Mouse (Mus musculus) heart, embryonic 15.5 days (tissue): Measurements from ENCODE around the gene Fkbp15. TPM values are rescaled to one million over a fixed set of nuclear protein-coding genes. Genes with fewer than 3 reads are reported as not detected.
A peak's percentile ranks its signal among the peaks of the same experiment; 100 is the strongest.
"Not testable (repeated sequence)": the region's sequence is repeated elsewhere in the genome, so short reads cannot be mapped to it uniquely, and the experiment has no call there.

Source experiments
- ATAC-seq: fragments of 200-750 bp; cut with Nextera tagmentation; replicated peaks from 2 replicates; pipeline ENCODE4 v1.8.0; 2017; ENCODE audit warnings: low read depth, moderate TSS enrichment; ENCODE audit not compliant: insufficient number of reproducible peaks, insufficient read depth, low FRiP score
- H3K27ac ChIP-seq: fragments of 300-500 bp; sonication (generic); 2 replicates; pipeline ENCODE4 v1.5.1; 2015; ENCODE audit warnings: mild to moderate bottlenecking, inconsistent platforms
- H3K27me3 ChIP-seq: fragments of 300-500 bp; sonication (generic); 2 replicates; pipeline ENCODE4 v1.6.1; 2015; ENCODE audit warnings: inconsistent platforms
- H3K36me3 ChIP-seq: fragments of 300-500 bp; sonication (generic); 2 replicates; pipeline ENCODE4 v1.6.1; 2015; ENCODE audit warnings: mild to moderate bottlenecking, inconsistent platforms
- H3K4me1 ChIP-seq: fragments of 300-500 bp; sonication (generic); replicated peaks from 2 replicates; pipeline ENCODE4 v1.6.1; 2015; ENCODE audit warnings: inconsistent platforms
- H3K4me2 ChIP-seq: fragments of 300-500 bp; sonication (generic); 2 replicates; pipeline ENCODE4 v1.6.1; 2015; ENCODE audit warnings: inconsistent platforms, mild to moderate bottlenecking, moderate library complexity
- H3K4me3 ChIP-seq: fragments of 300-500 bp; sonication (generic); 2 replicates; pipeline ENCODE4 v1.5.1; 2015; ENCODE audit warnings: mild to moderate bottlenecking, inconsistent platforms
- H3K9ac ChIP-seq: fragments of 300-500 bp; sonication (generic); 2 replicates; pipeline ENCODE4 v1.6.1; 2015; ENCODE audit warnings: mild to moderate bottlenecking, inconsistent platforms
- H3K9me3 ChIP-seq: fragments of 300-500 bp; sonication (generic); replicated peaks from 2 replicates; pipeline ENCODE4 v1.6.1; 2016; ENCODE audit warnings: inconsistent platforms
- WGBS: fragments of 180-500 bp; shearing (Covaris S2); methylation state at CpG from one replicate; pipeline ENCODE4 v1.1.7; 2015; ENCODE audit warnings: mixed read lengths; 5-methylcytosine and 5-hydroxymethylcytosine counted together
- polyA plus RNA-seq: library from polyadenylated mRNA; unstranded; fragments of >200 nt; fragmentation: Nextera tagmentation; extraction: Ambion mirVana; gene quantifications from 2 replicates; pipeline ENCODE4 v1.2.1, GENCODE M21; 2015

Gene Fkbp15
- polyA plus RNA-seq, 1 experiment from 2014 or later: 15.2 TPM

GRCm38 (mm10) chr4:62276642-62277041 is 83.7 kb downstream of the Fkbp15 start:
- no peak overlapping the region for H3K4me2 ChIP-seq
- H3K9ac ChIP-seq: no peak overlapping the region
- ATAC-seq: no peak
- H3K27ac ChIP-seq: no peak overlapping the region
- H3K4me1 ChIP-seq: peaks cover 3% of the 10 kb centered on the region
- WGBS: 59% methylated on average over 10 of the region's 10 CpGs
- no peaks in the 10 kb centered on the region for H3K27me3 ChIP-seq
- H3K36me3 ChIP-seq: no peaks in the 10 kb centered on the region
- H3K4me3 ChIP-seq: no peak overlapping the region
- H3K9me3 ChIP-seq: no peaks in the 10 kb centered on the region

- no peak overlapping the region for H3K4me3 ChIP-seq
- 0 out of 2 replicates have a peak, but pooled peaks have one; percentile 35 for ATAC-seq
- H3K36me3 ChIP-seq: no peaks in the 10 kb centered on the region
- H3K9ac ChIP-seq: no peak overlapping the region
- no peaks in the 10 kb centered on the region for H3K27me3 ChIP-seq
- H3K9me3 ChIP-seq: no peaks in the 10 kb centered on the region
- H3K4me1 ChIP-seq: peaks cover 3% of the 10 kb centered on the region
- no peak overlapping the region for H3K27ac ChIP-seq
- no peak overlapping the region for H3K4me2 ChIP-seq
- 29% methylated on average over 12 of the region's 12 CpGs for WGBS
Measured at GRCm38 (mm10) chr4:62274841-62275536, 85.4 kb downstream of the Fkbp15 start.

GRCm38 (mm10) chr4:62273916-62274315 is 86.4 kb downstream of the Fkbp15 start:
- H3K36me3 ChIP-seq: no peaks in the 10 kb centered on the region
- no peak for ATAC-seq
- no peaks in the 10 kb centered on the region for H3K9me3 ChIP-seq
- H3K27ac ChIP-seq: no peak overlapping the region
- no peaks in the 10 kb centered on the region for H3K27me3 ChIP-seq
- no peak overlapping the region for H3K4me3 ChIP-seq
- H3K4me1 ChIP-seq: peaks cover 3% of the 10 kb centered on the region
- H3K4me2 ChIP-seq: no peak overlapping the region
- H3K9ac ChIP-seq: no peak overlapping the region
- 91% methylated on average over 10 of the region's 10 CpGs for whole genome bisulfite sequencing

- H3K4me3 ChIP-seq: no peak overlapping the region
Measured at GRCm38 (mm10) chr4:62272696-62273095, 87.7 kb downstream of the Fkbp15 start.

GRCm38 (mm10) chr4:62267101-62267500 is 93.2 kb downstream of the Fkbp15 start:
- Histone ChIP-seq H3K9ac (no peak overlapping the region), H3K9me3 (no peaks in the 10 kb centered on the region), H3K4me2 (no peak overlapping the region), H3K27me3 (no peaks in the 10 kb centered on the region), H3K27ac (no peak overlapping the region), H3K4me1 (peaks cover 4% of the 10 kb centered on the region; the same call in 1 of the 2 replicates), H3K4me3 (no peak overlapping the region), H3K36me3 (no peaks in the 10 kb centered on the region)
- no peak for ATAC-seq
- WGBS: 72% methylated on average over 10 of the region's 10 CpGs

More at GRCm38 (mm10) chr4:62272696-62273095, 87.7 kb downstream of the Fkbp15 start:
- 84% methylated on average over 10 of the region's 10 CpGs for WGBS
- Histone ChIP-seq H3K27ac (no peak overlapping the region), H3K9ac (no peak overlapping the region), H3K9me3 (no peaks in the 10 kb centered on the region), H3K27me3 (no peaks in the 10 kb centered on the region), H3K4me1 (peaks cover 3% of the 10 kb centered on the region), H3K4me2 (no peak overlapping the region), H3K36me3 (no peaks in the 10 kb centered on the region)
- ATAC-seq: no peak

GRCm38 (mm10) chr4:62266016-62266415 is 94.3 kb downstream of the Fkbp15 start:
- not testable (repeated sequence) for H3K4me2 ChIP-seq, H3K4me1 ChIP-seq, ATAC-seq, H3K36me3 ChIP-seq, H3K4me3 ChIP-seq, H3K9me3 ChIP-seq, H3K9ac ChIP-seq, H3K27ac ChIP-seq, H3K27me3 ChIP-seq
- WGBS: 69% methylated on average over 7 of the region's 7 CpGs

- ATAC-seq: 0 out of 2 replicates have a peak, but pooled peaks have one; percentile 43
- peaks cover 4% of the 10 kb centered on the region; the same call in 1 of the 2 replicates for H3K4me1 ChIP-seq
- WGBS: 67% methylated on average over 10 of the region's 10 CpGs
- H3K4me3 ChIP-seq: no peak overlapping the region
- no peaks in the 10 kb centered on the region for H3K27me3 ChIP-seq
- no peak overlapping the region for H3K27ac ChIP-seq
- H3K9ac ChIP-seq: no peak overlapping the region
- no peaks in the 10 kb centered on the region for H3K36me3 ChIP-seq
- H3K9me3 ChIP-seq: no peaks in the 10 kb centered on the region
- no peak overlapping the region for H3K4me2 ChIP-seq
Measured at GRCm38 (mm10) chr4:62265154-62265836, 95.1 kb downstream of the Fkbp15 start.

GRCm38 (mm10) chr4:62263133-62263844 is 97.1 kb downstream of the Fkbp15 start:
- no peak overlapping the region for H3K9ac ChIP-seq
- ATAC-seq: no peak
- no peak overlapping the region for H3K4me2 ChIP-seq
- H3K9me3 ChIP-seq: no peaks in the 10 kb centered on the region
- no peak overlapping the region for H3K27ac ChIP-seq
- H3K27me3 ChIP-seq: no peaks in the 10 kb centered on the region
- H3K4me3 ChIP-seq: no peak overlapping the region
- no peaks in the 10 kb centered on the region for H3K36me3 ChIP-seq
- WGBS: 38% methylated on average over 7 of the region's 7 CpGs
- H3K4me1 ChIP-seq: peaks cover 4% of the 10 kb centered on the region; the same call in 1 of the 2 replicates

GRCm38 (mm10) chr4:62262276-62262675 is 98.1 kb downstream of the Fkbp15 start, which contains the start of gene Slc31a2:
TSS of gene Slc31a2 (plus strand) at chr4:62262562.
- no peak within 1 kb of the TSS for H3K27ac ChIP-seq
- no peaks in the 10 kb centered on the region for H3K27me3 ChIP-seq
- 41% methylated on average over 2 of the region's 2 CpGs for WGBS
- no peak within 1 kb of the TSS for H3K9ac ChIP-seq
- no peak for ATAC-seq
- H3K9me3 ChIP-seq: no peaks in the 10 kb centered on the region
- no peak within 1 kb of the TSS for H3K4me3 ChIP-seq
- H3K36me3 ChIP-seq: no peaks in the 10 kb centered on the region
- peaks cover 4% of the 10 kb centered on the region; the same call in 1 of the 2 replicates for H3K4me1 ChIP-seq
- H3K4me2 ChIP-seq: no peak within 1 kb of the TSS

- H3K9ac ChIP-seq: no peak overlapping the region
- ATAC-seq: no peak
- H3K27ac ChIP-seq: no peak overlapping the region
- no peak overlapping the region for H3K4me3 ChIP-seq
- no peaks in the 10 kb centered on the region for H3K36me3 ChIP-seq
- no peaks in the 10 kb centered on the region for H3K27me3 ChIP-seq
- no peak overlapping the region for H3K4me2 ChIP-seq
- WGBS: 20% methylated on average over 8 of the region's 8 CpGs
- no peaks in the 10 kb centered on the region for H3K4me1 ChIP-seq
- H3K9me3 ChIP-seq: no peaks in the 10 kb centered on the region
Measured at GRCm38 (mm10) chr4:62256931-62257330, 103.4 kb downstream of the Fkbp15 start.

- Histone ChIP-seq H3K36me3 (no peaks in the 10 kb centered on the region), H3K27me3 (no peaks in the 10 kb centered on the region), H3K9ac (no peak overlapping the region), H3K27ac (no peak overlapping the region), H3K4me2 (no peak overlapping the region), H3K9me3 (no peaks in the 10 kb centered on the region), H3K4me1 (no peaks in the 10 kb centered on the region), H3K4me3 (no peak overlapping the region)
- ATAC-seq: no peak
- WGBS: 46% methylated on average over 8 of the region's 8 CpGs
Measured at GRCm38 (mm10) chr4:62254551-62254950, 105.8 kb downstream of the Fkbp15 start.
